Mouse (Mus musculus) ES-E14 (cell line): Measurements from ENCODE around the gene Calm3. TPM values are rescaled to one million over a fixed set of nuclear protein-coding genes. Genes with fewer than 3 reads are reported as not detected.
A peak's percentile ranks its signal among the peaks of the same experiment; 100 is the strongest.

Experiments used
- DNase-seq: peaks from one replicate; pipeline ENCODE4 v3.0.0-alpha.2; 2013; ENCODE audit warnings: low read depth, low spot score
- H3K27ac ChIP-seq: 2 replicates; pipeline ENCODE4 v1.5.1; 2012; ENCODE audit warnings: low read depth, mild to moderate bottlenecking, low read length, moderate library complexity, mixed read lengths; ENCODE audit not compliant: poor library complexity, insufficient read depth, severe bottlenecking
- H3K36me3 ChIP-seq: 2 replicates; pipeline ENCODE4 v1.6.1; 2012; ENCODE audit warnings: mild to moderate bottlenecking, low read length, moderate library complexity, mixed read lengths; ENCODE audit not compliant: control insufficient read depth, poor library complexity, insufficient read depth, severe bottlenecking
- H3K4me1 ChIP-seq, 2 experiments: fragments of 150-350 bp in 1 of 2; sonication (generic) in 1 of 2; 2 replicates each; pipeline ENCODE4 v1.6.1; 2012; ENCODE audit warnings: low read length in 2 of 2, mild to moderate bottlenecking in 1 of 2, mixed read lengths in 1 of 2; ENCODE audit not compliant: control insufficient read depth in 2 of 2, insufficient read depth in 2 of 2, poor library complexity in 1 of 2
- H3K4me3 ChIP-seq, 2 experiments: fragments of 150-350 bp in 1 of 2; sonication (generic) in 1 of 2; 2 replicates each; pipeline ENCODE4 v1.5.1; 2012; ENCODE audit warnings: low read length in 2 of 2, low read depth in 1 of 2, mild to moderate bottlenecking in 1 of 2, mixed read lengths in 1 of 2; ENCODE audit not compliant: insufficient read depth in 1 of 2, poor library complexity in 1 of 2, severe bottlenecking in 1 of 2
- H3K9ac ChIP-seq: 2 replicates; pipeline ENCODE4 v1.6.1; 2012; ENCODE audit warnings: low read depth, mild to moderate bottlenecking, low read length, mixed read lengths; ENCODE audit not compliant: poor library complexity, insufficient read depth, severe bottlenecking
- H3K9me3 ChIP-seq: fragments of 150-350 bp; sonication (generic); 2 replicates; pipeline ENCODE4 v1.6.1; 2012; ENCODE audit warnings: low read depth, mild to moderate bottlenecking, low read length; ENCODE audit not compliant: control insufficient read depth, insufficient read depth
- CHD2 ChIP-seq: IDR thresholded peaks from 2 replicates; pipeline ENCODE4 v1.6.1; 2014; ENCODE audit warnings: mild to moderate bottlenecking, low read depth, low read length, inconsistent platforms
- HCFC1 ChIP-seq: IDR thresholded peaks from 2 replicates; pipeline ENCODE4 v1.6.1; 2012; ENCODE audit warnings: low read length, inconsistent platforms, borderline replicate concordance; ENCODE audit not compliant: insufficient read depth
- MAFK ChIP-seq: IDR thresholded peaks from 2 replicates; pipeline ENCODE4 v1.6.1; 2014; ENCODE audit warnings: mild to moderate bottlenecking, low read depth, low read length, inconsistent platforms; ENCODE audit not compliant: insufficient read depth
- ZC3H11A ChIP-seq: IDR thresholded peaks from 2 replicates; pipeline ENCODE4 v1.6.1; 2012; ENCODE audit warnings: low read depth, mild to moderate bottlenecking, inconsistent platforms, low read length, borderline replicate concordance
- ZNF384 ChIP-seq: IDR thresholded peaks from 2 replicates; pipeline ENCODE4 v1.6.1; 2012; ENCODE audit warnings: low read depth, low read length, inconsistent platforms
- in situ Hi-C, 2 experiments: fragments of 600-800 bp; cut with MboI; formaldehyde crosslinking; loops; one replicate each; pipeline ENCODE4 v1.15.1; 2025; ENCODE audit warnings: low sequenced_read_pairs in 2 of 2, inconsistent platforms in 1 of 2; ENCODE audit not compliant: unreplicated experiment in 2 of 2
- total RNA-seq: library from RNA; depleted of rRNA; stranded (reverse); fragments of 300-350 nt; gene quantifications from 2 replicates; pipeline ENCODE4 v1.2.3, GENCODE M21; 2012

Gene Calm3
- total RNA-seq, 1 experiment: 198 TPM

GRCm38 (mm10) chr7:16890944-16891343 lies 33.0 kb downstream of the Calm3 start:
- TF ChIP-seq ZNF384: no peak
- H3K9me3 ChIP-seq: no peaks in the 10 kb centered on the region
- H3K27ac ChIP-seq: no peak overlapping the region; the same call in 1 of the 2 replicates
- DNase-seq: no peak
- H3K4me1 ChIP-seq: peaks cover 1 to 37% of the 10 kb centered on the region in 2 experiments; a peak in 3 of 4 replicates
- in situ Hi-C loops: no loop called here
- H3K4me3 ChIP-seq: peak overlapping the region in 1 of 2 experiments; percentile 68; a peak in 1 of 4 replicates
- H3K9ac ChIP-seq: peak overlapping the region; percentile 49; the same call in 1 of the 2 replicates
- H3K36me3 ChIP-seq: peaks cover 6% of the 10 kb centered on the region; the same call in 1 of the 2 replicates

GRCm38 (mm10) chr7:16890536-16890935 lies 33.4 kb downstream of the Calm3 start:
- Histone ChIP-seq H3K9ac (peak overlapping the region; percentile 49; the same call in 1 of the 2 replicates), H3K36me3 (peaks cover 6% of the 10 kb centered on the region; the same call in 1 of the 2 replicates), H3K4me3 (no peak overlapping the region), H3K4me1 (peaks cover 1 to 37% of the 10 kb centered on the region in 2 experiments; a peak in 3 of 4 replicates), H3K9me3 (no peaks in the 10 kb centered on the region), H3K27ac (no peak overlapping the region)
- TF ChIP-seq ZNF384 (no peak), ZC3H11A (no peak), HCFC1 (no peak), CHD2 (no peak), MAFK (no peak)
- DNase-seq: no peak
- in situ Hi-C loops: no loop called here

- Histone ChIP-seq H3K9me3 (no peaks in the 10 kb centered on the region), H3K4me1 (peaks cover 0 to 25% of the 10 kb centered on the region in 2 experiments; a peak in 2 of 4 replicates), H3K9ac (peak overlapping the region; percentile 55), H3K36me3 (peaks cover 6% of the 10 kb centered on the region; the same call in 1 of the 2 replicates), H3K4me3 (peak overlapping the region; percentile 60 to 77), H3K27ac (peak overlapping the region; percentile 17; the same call in 1 of the 2 replicates)
- TF ChIP-seq HCFC1 (no peak), MAFK (no peak), ZNF384 (no peak), CHD2 (no peak), ZC3H11A (no peak)
- in situ Hi-C loops: no loop called here
- DNase-seq: no peak
Measured at GRCm38 (mm10) chr7:16885905-16886304, 38.0 kb downstream of the Calm3 start.

GRCm38 (mm10) chr7:16885271-16885776 lies 38.6 kb downstream of the Calm3 start:
- H3K27ac ChIP-seq: no peak overlapping the region
- TF ChIP-seq ZC3H11A: no peak
- no peak for TF ChIP-seq CHD2
- TF ChIP-seq HCFC1: no peak
- TF ChIP-seq MAFK: no peak
- TF ChIP-seq ZNF384: no peak
- H3K36me3 ChIP-seq: peaks cover 6% of the 10 kb centered on the region; the same call in 1 of the 2 replicates
- H3K9ac ChIP-seq: peak overlapping the region; percentile 55
- peak overlapping the region; percentile 60 to 77; a peak in 3 of 4 replicates for H3K4me3 ChIP-seq
- H3K9me3 ChIP-seq: no peaks in the 10 kb centered on the region
- peaks cover 3 to 21% of the 10 kb centered on the region in 2 experiments; a peak in 3 of 4 replicates for H3K4me1 ChIP-seq
- DNase-seq: no peak
- in situ Hi-C loops: no loop called here
